Mouse (Mus musculus) cerebellum, adult 18-20 months (tissue): ENCODE measurements around the gene Treml1.
"Not testable (repeated sequence)": the region's sequence is repeated elsewhere in the genome, so short reads cannot be mapped to it uniquely, and the experiment has no call there.

Source experiments
- DNase-seq, 2 experiments: peaks; one replicate each; pipeline ENCODE4 v3.0.0; 2021

The Treml1 gene

DNA sequence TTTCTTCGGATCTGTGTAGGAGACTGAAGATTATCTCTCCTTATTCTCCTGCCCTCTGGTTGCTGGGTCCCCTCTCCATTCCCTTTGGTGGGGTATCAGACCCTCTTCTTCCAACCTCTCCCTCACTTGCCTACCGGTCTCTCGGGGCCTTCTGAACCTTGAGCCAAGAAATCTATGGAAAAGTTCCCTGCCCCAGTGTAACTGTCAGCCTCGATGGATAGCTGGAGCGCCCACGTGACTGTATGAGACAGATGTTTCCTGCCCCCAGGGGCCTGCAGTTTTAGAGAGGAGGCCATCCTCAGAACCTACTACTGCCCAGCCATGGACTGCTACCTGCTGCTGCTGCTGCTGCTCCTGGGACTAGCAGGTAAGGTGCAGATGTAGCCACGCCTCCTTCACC is at the start of gene Treml1:
Treml1 (plus strand) TSS at position 301 of the 400 bp plus-strand sequence.
- DNase-seq: no peak

DNA sequence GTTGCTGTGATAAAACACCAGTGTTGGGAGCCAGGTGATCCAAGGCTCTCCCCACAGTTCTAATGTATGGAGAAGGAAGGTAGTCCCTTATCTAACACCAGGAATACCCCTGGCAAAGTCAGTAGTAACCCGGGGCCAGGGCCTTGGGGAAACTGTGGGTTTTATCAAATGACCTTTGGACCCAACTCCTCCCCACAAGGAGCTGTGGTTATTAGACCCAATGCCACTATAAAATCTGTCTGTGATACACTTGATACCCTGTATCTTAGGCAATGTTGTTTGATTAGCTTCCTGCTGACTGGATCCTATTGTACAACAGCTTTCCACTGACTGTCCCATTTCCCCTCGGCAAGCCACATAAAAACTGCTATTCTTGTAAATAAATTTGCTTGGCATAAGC is 47.6 kb upstream of the Treml1 start:
- no peak for DNase-seq

DNA sequence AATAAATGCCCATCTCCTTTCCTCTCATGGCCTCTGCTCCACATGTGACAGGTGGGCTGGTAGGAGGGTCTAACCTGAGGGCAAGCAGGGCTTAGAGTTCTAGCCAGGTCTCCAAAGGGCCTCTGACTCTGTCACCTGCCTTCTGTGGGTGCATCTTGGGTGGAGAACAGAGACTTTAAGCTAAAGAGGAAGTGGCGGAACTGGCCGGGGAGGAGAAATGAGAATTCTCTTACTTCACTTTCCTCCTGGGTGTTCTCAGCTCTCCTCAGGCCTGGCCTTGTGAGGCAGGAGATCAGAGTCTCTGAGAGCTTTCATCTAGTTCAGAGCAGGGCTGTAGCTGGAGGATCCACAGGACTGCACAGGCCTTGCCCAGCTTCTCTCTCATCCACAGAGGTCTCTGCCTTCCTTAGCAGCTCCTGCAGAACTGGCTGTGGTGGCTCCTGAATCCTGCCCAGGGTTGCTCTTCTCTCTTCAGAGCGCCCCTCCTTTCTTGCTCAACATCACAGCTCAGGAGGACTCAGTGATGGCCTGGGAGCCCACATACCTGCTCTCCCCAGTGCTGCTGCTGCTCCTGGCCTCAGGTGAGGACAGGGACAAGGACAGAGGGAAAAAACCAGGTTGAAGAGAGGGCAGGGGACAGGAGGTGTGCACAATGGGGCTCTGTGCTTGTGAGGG is 43.7 kb upstream of the Treml1 start, which contains the start of gene B430306N03Rik:
B430306N03Rik (plus strand) TSS at position 237 of the 675 bp plus-strand sequence.
- DNase-seq: not testable (repeated sequence)

DNA sequence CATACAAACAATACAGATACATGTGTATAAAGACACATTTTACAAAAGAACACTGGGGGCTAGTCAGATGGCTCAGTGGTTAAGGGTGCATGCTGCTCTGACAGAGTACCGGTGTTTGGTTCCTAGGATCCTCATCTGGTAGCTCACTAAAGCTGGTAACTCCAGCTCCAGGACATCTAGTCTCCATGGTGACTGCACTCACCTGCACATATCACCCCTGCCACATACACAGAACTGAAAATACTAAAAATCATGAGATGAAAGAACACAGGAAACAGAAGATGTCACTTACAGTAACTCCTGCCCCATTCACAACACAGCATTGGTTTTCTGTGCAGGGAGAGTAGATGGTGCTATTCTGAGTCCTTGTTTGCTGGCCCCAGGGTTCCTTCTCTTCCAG is 41.0 kb upstream of the Treml1 start:
- DNase-seq: no peak

DNA sequence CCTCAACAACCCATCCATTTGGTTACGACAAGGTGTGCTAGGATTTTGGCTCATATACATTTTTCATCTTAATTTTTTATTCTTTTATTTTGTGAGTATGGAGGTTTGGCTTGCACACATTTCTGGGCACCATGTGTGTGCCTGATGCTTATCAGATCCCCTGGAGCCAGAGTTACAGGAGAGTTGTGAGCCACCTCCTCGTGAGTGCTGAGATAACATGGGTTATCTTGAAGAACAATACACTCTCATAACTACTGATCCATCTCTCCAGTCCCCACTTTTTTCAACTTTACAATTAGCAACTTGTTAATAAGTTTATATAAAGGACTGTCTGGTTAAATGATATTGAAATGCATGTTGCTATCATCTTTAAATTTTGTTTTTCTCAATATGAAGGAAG is 38.4 kb upstream of the Treml1 start:
- DNase-seq: no peak

DNA sequence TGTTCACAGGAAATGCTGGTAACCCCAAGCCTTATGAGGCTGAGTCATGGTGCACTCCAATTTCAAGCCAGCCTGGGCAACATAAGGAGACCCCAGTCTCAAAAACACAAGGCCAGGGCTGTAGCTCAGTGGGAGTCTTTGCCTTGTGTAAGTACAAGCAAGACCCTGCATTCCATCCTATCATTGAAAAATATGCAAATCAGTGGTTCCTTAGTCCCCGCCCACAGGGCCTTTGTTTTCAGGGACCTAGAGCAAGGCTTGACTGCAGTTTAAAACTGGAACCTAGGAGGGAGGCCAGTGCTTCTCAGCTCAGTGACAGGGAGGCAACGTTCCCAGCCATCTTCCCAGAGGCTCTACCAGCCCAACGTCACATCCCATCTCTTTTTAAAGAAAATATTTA is 36.5 kb upstream of the Treml1 start:
- DNase-seq: no peak

DNA sequence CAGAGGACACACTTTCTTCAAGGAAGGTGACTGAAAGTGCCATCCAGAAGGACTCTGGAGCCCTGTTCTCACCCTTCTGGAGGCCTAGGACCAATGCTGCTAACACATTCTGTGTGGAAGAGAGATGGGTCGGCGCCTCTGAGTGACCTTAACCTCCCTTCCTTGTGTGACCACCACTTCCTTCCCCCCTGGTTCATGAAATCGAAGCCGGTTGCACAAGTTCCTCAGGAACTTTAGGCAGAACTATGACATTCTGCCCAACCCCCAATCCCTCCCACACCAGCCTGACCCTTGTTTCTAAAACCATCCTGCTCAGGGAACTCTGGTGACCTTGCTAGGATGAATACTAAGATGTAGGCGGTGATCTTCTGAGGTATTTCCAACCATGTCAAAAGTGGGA is 35.5 kb upstream of the Treml1 start:
- DNase-seq: no peak

DNA sequence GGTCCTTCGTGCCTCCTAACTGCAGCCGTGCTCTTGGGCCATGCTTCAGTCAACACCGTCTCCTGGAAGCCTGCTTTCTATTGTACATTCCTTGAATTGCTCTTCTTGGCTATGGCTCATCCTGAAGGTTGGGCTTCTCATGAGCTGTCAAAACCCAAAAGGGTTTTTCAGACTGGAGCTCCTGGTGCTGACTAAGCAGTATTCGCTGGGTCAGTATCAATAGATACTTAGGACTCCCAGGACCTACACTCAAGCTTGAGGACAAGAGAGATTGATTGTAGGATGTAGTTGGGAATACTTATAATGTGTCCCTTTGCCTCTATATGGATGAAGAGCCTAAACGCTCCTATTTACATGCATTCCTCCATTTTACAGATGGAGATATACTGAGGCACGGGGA is 34.6 kb upstream of the Treml1 start:
- DNase-seq: no peak

DNA sequence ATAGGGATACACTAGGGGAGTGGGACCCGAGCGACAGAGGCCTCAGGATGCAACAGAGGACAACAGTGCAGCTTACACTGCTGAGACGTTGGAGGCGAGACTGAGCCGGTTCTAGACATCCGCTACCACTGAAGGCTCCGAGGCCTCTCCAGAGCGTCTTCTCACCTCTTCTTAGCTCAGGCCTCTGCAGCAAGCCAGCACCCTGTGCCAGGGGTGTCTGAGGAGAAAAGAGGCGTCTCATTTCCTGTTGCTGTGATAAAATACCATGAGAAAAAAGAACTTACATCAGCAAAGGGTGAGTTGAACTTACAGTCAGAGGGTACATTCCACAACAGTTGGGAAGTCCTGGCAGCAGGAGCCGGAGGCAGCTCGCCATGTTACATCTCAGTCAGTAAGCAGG is 34.1 kb upstream of the Treml1 start:
- DNase-seq: no peak

DNA sequence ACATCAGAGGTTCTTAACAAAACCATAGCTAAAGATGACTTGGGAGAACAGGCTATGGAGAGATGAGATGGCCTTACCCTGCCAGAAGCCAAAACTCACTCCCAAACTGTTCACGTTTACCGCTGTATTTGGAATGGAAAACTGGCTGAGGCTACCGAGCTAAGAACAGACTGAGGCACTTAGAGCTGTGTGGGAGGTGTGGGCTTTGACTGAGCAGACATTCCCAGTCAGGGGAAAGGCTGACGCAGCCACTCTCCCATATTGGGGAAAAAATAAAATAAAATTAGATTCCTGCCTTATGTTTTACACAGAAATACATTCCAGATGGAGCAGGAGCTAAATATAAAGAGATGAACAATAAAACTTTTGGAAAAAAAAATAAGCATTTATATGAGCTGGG is 33.1 kb upstream of the Treml1 start:
- no peak for DNase-seq

DNA sequence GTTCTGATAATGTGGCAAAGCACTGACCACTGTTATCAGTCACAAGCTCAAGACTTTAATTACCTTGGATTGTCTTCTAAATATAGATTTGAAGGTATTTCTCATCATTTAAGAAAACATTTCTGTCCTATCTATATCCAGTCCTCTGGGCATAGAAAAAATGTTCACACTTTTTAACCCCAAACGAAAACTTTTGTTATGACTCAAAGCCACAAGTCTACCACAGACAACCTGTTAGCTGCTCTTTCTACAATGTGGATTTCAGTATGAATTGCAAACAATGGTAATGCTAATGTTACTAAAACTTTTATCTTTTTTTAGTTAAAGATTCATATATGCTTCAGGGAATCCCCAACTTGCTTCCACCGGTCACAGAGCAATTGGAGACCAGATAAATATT is 27.2 kb upstream of the Treml1 start:
- DNase-seq: no peak

DNA sequence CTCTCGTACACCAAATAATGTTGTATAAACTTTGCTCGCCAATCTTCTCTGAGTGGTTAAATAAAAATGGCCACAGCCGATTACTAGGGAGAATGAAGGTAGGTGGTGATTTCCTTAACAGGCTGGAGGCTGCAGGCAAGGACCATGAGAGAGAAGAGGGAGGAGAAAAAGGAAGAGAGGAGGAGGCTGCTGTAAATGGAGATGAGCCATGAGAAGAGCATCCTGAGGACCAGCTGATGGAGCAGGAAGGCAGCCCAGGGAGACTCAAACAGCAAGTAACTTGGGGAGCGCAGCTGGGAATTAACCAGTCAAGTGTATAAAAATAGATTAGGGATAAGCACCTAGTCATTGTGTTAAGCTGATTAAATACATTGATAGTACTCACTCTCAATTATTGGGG is 25.5 kb upstream of the Treml1 start:
- DNase-seq: no peak

DNA sequence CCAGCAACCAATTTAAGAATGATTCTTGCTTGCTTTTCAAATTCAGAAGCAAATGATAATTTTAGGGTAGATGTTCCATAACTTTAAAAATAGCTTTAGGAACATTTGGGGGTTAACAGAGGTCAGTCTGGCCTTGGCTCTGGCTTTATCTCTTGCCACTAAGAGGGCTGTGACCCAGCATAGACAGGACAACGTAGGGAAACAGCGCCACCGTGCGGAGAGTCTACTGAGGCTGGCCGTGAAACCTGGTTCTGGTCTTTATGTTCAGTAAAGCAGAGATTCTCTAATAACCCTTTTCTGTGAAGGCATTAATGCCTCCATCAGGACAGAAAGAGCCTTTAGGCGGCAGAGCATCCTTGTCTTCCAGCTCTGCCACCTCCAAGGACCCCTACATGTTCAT is 22.9 kb upstream of the Treml1 start:
- peak; percentile 49 to 62 for DNase-seq

DNA sequence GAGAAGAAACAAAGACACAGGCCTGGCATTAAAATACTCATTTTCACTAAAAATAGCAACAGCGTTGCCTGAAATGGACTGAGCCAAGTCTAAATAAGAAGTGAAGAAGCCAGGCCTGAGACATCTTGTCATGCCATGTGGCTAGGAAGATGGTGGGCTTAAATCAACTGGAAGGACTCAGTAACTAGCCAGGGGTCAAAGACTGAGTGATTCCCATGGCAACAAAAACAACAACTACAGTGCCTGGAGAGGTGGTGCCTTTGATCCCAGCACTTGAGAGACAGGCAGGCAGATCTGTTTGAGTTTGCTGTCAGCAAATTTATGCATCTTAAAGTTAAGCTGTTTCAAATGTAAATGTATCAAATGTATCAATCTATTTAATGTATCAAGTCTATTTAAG is 19.4 kb upstream of the Treml1 start:
- DNase-seq: no peak

DNA sequence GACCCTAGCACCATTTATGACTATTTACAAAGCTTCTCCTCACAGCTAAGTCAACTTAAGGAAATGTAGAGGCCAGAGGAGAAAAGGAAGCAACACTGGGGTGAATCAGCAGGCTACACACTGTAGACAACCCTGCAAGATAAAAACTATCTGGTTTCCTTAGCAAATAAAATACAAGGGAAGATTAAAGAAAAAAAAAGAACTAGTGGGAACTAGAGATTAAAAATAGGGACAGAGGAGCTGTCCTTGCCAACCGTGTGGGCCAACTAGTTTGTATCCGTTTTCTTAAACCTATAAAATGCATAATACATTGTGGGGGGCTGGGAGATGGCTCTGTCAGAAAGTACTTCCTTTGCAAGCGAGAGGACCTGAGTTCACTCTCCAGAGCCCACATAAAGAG is 17.8 kb upstream of the Treml1 start:
- no peak for DNase-seq

DNA sequence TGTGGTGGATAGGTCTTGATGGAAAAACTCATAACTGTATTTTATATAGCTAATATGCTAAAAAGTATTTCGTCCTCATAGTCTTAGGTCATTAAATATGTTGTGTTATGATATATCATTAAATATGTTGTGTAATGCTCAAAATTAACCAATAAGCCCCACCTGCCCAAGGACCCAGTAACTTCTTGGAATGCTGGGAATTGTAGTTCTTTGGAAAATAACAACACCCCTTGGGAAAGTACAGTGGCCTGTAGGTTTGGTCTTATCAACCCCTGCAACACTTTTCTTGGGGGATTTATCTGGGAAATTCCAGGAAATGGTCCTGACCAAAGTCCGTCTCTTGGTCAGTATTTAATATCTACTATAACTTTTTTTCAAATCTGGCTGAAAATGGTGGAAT is 16.7 kb upstream of the Treml1 start:
- DNase-seq: no peak

DNA sequence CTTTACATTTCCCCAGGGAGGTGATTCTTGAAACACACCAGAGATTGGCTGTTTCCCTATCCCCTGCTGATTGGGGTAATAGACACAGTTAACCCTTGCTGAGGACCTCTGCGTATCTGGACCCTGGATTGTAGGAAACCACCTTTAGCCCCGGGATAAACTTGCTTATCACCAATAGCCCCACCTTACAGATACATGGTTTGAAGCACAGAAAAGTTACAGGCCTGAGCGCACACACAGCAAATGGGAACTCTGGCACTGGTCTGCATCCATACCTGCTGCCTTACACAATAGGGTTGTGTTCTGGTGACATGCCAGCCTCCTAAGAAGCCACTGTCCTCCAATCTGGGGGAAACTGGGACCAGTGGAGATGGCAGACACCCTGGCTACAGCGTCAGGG is 13.9 kb upstream of the Treml1 start:
- DNase-seq: no peak

DNA sequence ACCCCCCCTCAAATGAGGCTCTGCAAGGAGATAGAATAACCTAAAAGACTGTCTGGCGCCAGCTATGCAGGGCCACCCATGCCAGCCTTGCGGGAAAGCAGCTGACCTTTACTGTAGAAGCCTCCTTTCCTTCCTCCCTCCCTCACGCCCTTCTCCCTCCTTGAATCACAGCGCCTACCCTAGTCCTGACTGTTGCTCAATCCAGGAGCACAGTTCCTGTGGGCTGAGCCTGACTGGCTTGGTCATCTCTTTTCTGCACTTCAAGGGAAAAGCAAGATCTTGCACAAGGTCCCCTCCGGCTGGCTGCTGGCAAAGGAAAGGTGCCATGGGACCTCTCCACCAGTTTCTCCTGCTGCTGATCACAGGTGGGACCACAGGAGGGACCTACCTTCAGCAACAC is 13.5 kb upstream of the Treml1 start, which contains the start of gene Trem2:
Trem2 (plus strand) TSS at position 171 of the 400 bp plus-strand sequence.
- DNase-seq: no peak

DNA sequence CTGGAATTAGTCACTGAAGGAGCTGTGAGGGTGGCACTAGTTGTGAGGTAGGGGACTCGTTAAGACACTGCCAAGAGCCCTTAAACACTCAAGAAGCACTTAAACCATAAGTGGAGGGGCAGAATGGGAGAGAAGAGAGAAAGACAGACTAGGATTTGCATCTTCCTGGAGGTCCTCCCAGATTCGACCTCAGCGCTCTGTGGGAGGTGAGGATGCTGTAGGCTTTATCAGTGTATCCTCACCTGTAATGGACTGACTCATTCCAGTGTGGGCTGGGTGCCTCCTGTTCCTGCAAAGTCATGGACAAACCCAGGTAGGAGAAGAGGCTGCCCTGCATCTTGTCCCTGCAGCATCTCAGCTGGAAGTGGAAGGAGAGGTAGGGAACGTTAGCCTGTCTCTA is 12.9 kb upstream of the Treml1 start:
- DNase-seq: no peak

DNA sequence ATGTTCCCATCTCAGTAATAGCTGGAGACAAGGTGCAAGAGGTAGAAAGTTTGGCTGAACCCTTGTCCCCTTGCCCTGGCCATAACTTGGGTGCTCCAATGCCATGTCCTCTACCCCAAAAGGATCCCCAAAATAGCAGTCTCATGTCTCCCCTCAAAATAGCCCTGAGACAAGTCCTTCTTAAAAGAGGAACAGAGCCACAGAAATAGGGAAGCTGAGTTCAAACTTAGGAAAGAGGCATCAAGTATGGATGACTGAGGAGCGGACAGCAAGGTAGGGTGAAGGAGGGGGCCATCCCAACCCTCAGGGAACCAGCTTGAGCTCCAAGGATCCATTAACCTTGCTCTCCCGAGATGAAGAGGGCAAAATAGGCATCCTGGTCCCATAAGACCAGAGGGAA is 12.4 kb upstream of the Treml1 start:
- DNase-seq: no peak

DNA sequence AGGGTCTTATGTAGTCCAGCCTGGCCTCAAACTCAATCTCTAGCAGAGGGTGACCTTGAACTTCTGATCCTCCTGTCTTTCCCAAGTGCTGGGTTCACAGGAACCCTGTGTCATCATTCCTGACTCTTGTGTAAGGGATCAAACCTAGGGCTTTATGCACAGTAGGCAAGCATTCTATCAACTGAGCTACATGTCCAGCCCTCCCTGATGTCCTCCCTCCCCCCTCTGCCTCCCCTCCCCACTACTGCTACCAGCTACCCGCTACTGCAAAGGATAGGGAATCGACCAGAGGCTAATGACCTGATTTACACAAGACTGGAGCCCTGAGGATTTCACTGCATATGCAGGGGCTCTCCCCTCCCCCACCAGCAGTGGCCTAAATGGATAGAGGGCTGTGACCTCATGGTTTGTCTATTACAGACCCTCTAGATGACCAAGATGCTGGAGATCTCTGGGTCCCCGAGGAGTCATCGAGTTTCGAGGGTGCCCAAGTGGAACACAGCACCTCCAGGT is 9.0 kb upstream of the Treml1 start:
- DNase-seq: no peak

DNA sequence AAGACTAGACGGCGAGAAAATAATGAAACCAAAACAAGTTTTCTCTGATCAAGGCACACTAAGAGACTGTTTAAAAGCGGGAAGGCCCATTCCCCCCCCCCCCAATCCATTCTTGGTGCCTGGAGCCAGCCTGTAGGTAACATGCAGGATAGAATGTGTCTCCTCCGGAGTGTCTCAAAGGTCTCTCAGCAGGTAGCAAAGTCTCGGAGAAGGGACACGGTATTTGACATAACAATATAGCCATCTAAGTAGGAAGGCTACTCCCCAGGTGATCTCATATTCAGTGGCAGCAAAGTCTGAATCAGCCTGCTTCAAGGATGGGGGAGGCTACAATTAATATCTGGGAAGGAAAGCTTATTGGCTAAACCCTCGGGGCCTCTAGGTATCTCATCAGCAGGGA is 6.7 kb upstream of the Treml1 start:
- not testable (repeated sequence) for DNase-seq

DNA sequence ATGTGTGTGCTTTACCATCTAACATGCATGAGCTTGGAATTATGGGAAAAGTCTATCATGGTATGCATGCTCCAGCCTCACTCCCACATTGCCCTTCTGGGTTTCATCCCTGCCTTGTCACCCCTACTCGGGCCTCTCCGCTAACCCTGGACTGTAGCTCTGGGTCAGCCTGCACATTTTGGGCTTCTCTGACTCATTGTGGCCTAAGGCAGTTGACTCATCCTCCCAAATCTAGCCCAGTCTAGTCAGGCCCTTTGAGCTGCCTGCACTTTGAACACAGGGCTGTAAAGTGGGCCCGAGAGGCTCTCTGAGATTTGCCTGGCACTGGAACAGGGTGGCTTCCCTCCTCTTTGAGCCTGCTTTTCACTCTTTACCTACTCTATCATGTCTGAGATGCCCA is 3.9 kb upstream of the Treml1 start:
- DNase-seq: no peak

DNA sequence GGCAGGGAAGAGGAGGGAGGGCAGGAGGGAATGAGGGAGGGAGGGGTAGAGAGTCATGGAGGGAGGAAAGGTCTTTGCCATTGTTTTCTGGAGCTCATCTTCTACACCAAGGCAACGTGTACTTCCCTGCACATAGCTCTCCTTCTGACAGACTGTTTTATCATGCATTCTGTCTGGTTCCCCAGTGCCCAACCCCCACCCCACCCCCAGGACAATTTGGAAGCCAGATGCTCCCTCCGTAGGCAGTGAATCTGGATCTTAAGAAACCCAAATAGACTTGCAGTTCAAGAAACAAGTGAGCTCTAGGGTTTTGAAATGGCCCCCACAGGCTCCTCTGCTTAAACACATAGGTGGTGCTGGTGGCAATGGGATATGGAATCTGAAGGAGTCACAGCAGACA is 1.8 kb upstream of the Treml1 start:
- DNase-seq: no peak

DNA sequence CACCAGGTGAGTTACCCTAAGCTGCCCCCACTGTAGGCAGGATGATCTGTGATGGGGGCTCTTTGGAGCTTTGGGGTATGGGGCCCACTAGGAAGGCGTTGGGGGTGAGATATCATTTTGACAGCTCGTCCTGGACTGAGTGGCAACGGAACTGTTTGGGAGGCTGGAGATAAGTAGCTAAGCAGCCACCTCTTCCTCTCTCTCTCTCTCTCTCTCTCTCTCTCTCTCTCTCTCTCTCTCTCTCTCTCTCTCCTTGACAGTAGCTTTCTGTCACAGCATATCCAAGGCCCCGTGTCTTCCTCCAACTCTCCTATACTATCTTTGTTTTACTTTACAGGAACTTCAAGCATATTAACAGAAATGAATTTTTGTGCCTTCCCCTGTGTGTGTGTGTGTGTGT is 746 bp downstream of the Treml1 start:
- no peak for DNase-seq
